Mouse (Mus musculus) cerebellum, postnatal 25 days (tissue): ENCODE measurements around the gene 4930402H24Rik.
A peak's percentile ranks its signal among the peaks of the same experiment; 100 is the strongest.

Experiments
- DNase-seq, 2 experiments: peaks; one replicate each; pipeline ENCODE4 v3.0.0; 2021; ENCODE audit warnings: mixed read lengths in 2 of 2

The 4930402H24Rik gene

GRCm38 (mm10) chr2:130805146-130805545 is 101.1 kb downstream of the 4930402H24Rik start:
- DNase-seq = no peak

- DNase-seq = peak; percentile 49 to 65
Measured at GRCm38 (mm10) chr2:130803706-130804105, 102.5 kb downstream of the 4930402H24Rik start.

- DNase-seq = no peak
Measured at GRCm38 (mm10) chr2:130795731-130796130, 110.5 kb downstream of the 4930402H24Rik start.

GRCm38 (mm10) chr2:130791722-130792121 is 114.5 kb downstream of the 4930402H24Rik start:
- DNase-seq = peak; percentile 85 to 91

- DNase-seq = no peak
Measured at GRCm38 (mm10) chr2:130789642-130790041, 116.6 kb downstream of the 4930402H24Rik start.

- DNase-seq = no peak
Measured at GRCm38 (mm10) chr2:130789039-130789438, 117.2 kb downstream of the 4930402H24Rik start.

- DNase-seq = no peak
Measured at GRCm38 (mm10) chr2:130784939-130785338, 121.3 kb downstream of the 4930402H24Rik start.

- no peak for DNase-seq
Measured at GRCm38 (mm10) chr2:130780615-130781303, 125.4 kb downstream of the 4930402H24Rik start.

- no peak for DNase-seq
Measured at GRCm38 (mm10) chr2:130779935-130780334, 126.3 kb downstream of the 4930402H24Rik start.

GRCm38 (mm10) chr2:130776610-130777009 is 129.6 kb downstream of the 4930402H24Rik start:
- no peak for DNase-seq

GRCm38 (mm10) chr2:130767483-130767882 is 138.7 kb downstream of the 4930402H24Rik start:
- no peak for DNase-seq

- no peak for DNase-seq
Measured at GRCm38 (mm10) chr2:130765396-130765795, 140.8 kb downstream of the 4930402H24Rik start.

GRCm38 (mm10) chr2:130760876-130761275 is 145.3 kb downstream of the 4930402H24Rik start:
- DNase-seq = no peak

- peak; percentile 20 to 31 for DNase-seq
Measured at GRCm38 (mm10) chr2:130755061-130755607, 151.1 kb downstream of the 4930402H24Rik start.

- DNase-seq = peak; percentile 32 to 51
Measured at GRCm38 (mm10) chr2:130754596-130754995, 151.6 kb downstream of the 4930402H24Rik start.

GRCm38 (mm10) chr2:130750449-130750848 is 155.8 kb downstream of the 4930402H24Rik start:
- DNase-seq = no peak

- DNase-seq = no peak
Measured at GRCm38 (mm10) chr2:130749708-130750107, 156.5 kb downstream of the 4930402H24Rik start.

GRCm38 (mm10) chr2:130743576-130743975 is 162.6 kb downstream of the 4930402H24Rik start:
- DNase-seq = no peak

GRCm38 (mm10) chr2:130740096-130740495 is 166.1 kb downstream of the 4930402H24Rik start:
- DNase-seq = no peak

- no peak for DNase-seq
Measured at GRCm38 (mm10) chr2:130738019-130738418, 168.2 kb downstream of the 4930402H24Rik start.

- DNase-seq = no peak
Measured at GRCm38 (mm10) chr2:130735281-130735680, 170.9 kb downstream of the 4930402H24Rik start.

GRCm38 (mm10) chr2:130733444-130733843 is 172.8 kb downstream of the 4930402H24Rik start:
- no peak for DNase-seq

GRCm38 (mm10) chr2:130731855-130732254 is 174.4 kb downstream of the 4930402H24Rik start:
- DNase-seq = no peak

- no peak for DNase-seq
Measured at GRCm38 (mm10) chr2:130730746-130731145, 175.5 kb downstream of the 4930402H24Rik start.
